Mouse (Mus musculus) brain, embryonic 14.5 days (tissue): ENCODE measurements around the gene Pitpnm2.

Experiments
- CTCF ChIP-seq: fragments of 200-500 bp; IDR thresholded peaks from 2 replicates; pipeline ENCODE4 v1.5.1; 2012; ENCODE audit warnings: inconsistent platforms, mild to moderate bottlenecking, moderate library complexity, borderline replicate concordance; ENCODE audit not compliant: insufficient read depth, insufficient read length; ENCODE audit errors: extremely low read depth
- POLR2A ChIP-seq: fragments of 200-500 bp; IDR thresholded peaks from 2 replicates; pipeline ENCODE4 v1.6.1; 2012; ENCODE audit warnings: mild to moderate bottlenecking, inconsistent platforms, borderline replicate concordance; ENCODE audit not compliant: poor library complexity, insufficient read depth, insufficient read length, severe bottlenecking; ENCODE audit errors: extremely low read depth

DNA sequence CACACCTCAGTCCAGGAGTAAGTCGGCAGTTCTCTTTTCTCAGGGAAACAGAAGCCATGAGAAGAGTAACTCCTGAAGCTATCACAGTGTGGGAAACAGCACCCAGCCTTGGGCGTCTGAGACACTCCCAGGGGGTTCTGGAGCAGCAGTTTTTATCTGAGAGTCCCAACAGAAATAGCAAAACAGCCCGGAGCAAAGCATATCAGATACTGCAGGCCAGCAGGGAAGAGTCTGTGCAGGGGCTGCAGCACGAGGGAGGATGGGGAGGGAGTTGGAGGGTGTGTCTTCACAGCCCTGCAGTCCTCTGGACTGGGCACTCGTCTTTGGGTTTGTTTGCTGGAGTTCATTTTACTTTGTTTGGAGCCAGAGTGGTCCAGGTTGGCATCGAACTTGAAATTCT, 39.7 kb downstream of the Pitpnm2 start:
- TF ChIP-seq CTCF (no peak), POLR2A (no peak)
